Mouse (Mus musculus) heart, embryonic 12.5 days (tissue): ENCODE measurements around the gene Gadd45b. TPM values are rescaled to one million over a fixed set of nuclear protein-coding genes. Genes with fewer than 3 reads are reported as not detected.

Experiments
- ATAC-seq: fragments of 200-750 bp; cut with Nextera tagmentation; 2 replicates; pipeline ENCODE4 v1.8.0; 2017; ENCODE audit warnings: moderate TSS enrichment, moderate library complexity; ENCODE audit not compliant: insufficient number of reproducible peaks, low FRiP score
- H3K27ac ChIP-seq: fragments of 300-500 bp; sonication (generic); 2 replicates; pipeline ENCODE4 v1.5.1; 2016; ENCODE audit warnings: mild to moderate bottlenecking, moderate library complexity; ENCODE audit not compliant: poor library complexity, severe bottlenecking
- H3K27me3 ChIP-seq: fragments of 300-500 bp; sonication (generic); replicated peaks from 2 replicates; pipeline ENCODE4 v1.6.1; 2016; ENCODE audit warnings: mild to moderate bottlenecking, moderate library complexity
- H3K36me3 ChIP-seq: fragments of 300-500 bp; sonication (generic); 2 replicates; pipeline ENCODE4 v1.6.1; 2016; ENCODE audit warnings: mild to moderate bottlenecking, moderate library complexity
- H3K4me1 ChIP-seq: fragments of 300-500 bp; sonication (generic); replicated peaks from 2 replicates; pipeline ENCODE4 v1.6.1; 2016; ENCODE audit warnings: mild to moderate bottlenecking
- H3K4me2 ChIP-seq: fragments of 300-500 bp; sonication (generic); 2 replicates; pipeline ENCODE4 v1.6.1; 2016; ENCODE audit warnings: mild to moderate bottlenecking, moderate library complexity
- H3K4me3 ChIP-seq: fragments of 300-500 bp; sonication (generic); 2 replicates; pipeline ENCODE4 v1.5.1; 2016; ENCODE audit warnings: mild to moderate bottlenecking
- H3K9ac ChIP-seq: fragments of 300-500 bp; sonication (generic); 2 replicates; pipeline ENCODE4 v1.6.1; 2016; ENCODE audit warnings: mild to moderate bottlenecking, moderate library complexity
- H3K9me3 ChIP-seq: fragments of 300-500 bp; sonication (generic); replicated peaks from 2 replicates; pipeline ENCODE4 v1.6.1; 2016; ENCODE audit warnings: mild to moderate bottlenecking, moderate library complexity
- WGBS: fragments of 180-500 bp; shearing (Covaris S2); methylation state at CpG from one replicate; pipeline ENCODE4 v1.1.7; 2016; 5-methylcytosine and 5-hydroxymethylcytosine counted together
- polyA plus RNA-seq: library from polyadenylated mRNA; unstranded; fragments of >200 nt; fragmentation: Nextera tagmentation; extraction: Ambion mirVana; gene quantifications from 2 replicates; pipeline ENCODE4 v1.2.1, GENCODE M21; 2016

Gadd45b gene
- polyA plus RNA-seq, 1 experiment from 2014 or later = 27.8 TPM

DNA sequence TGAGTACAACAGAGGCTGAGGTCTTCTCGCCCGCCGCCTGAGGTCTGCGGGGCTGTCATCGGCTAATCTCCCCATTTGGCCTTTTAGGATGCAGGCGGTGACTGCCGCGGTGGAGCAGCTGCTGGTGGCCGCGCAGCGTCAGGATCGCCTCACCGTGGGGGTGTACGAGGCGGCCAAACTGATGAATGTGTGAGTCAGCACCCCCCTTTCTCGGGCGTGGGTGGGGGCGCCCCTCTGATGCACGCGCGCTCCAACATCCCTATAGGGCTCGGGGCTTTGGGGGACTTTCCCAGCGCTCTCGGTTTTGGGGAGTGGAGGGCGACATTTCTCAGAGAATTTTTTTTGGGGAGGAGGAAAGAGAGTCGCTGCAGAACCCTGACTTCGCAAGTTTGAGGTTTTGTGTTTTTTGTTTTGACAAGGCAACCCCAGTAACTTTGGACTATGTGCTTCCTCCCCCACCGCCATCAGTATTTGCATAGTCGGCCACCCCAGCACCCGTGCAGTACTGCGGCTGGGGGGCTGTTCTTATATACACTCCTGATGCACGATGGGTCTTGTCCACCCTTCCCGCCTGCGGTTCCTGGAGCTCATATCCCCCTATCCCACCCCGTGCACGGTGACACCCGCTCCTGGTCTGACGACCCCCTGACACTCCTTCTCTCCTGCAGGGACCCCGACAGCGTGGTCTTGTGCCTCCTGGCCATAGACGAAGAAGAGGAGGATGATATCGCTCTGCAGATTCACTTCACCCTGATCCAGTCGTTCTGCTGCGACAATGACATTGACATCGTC lies 684 bp downstream of the Gadd45b start:
- under 1% methylated on average over 45 of the region's 45 CpGs for WGBS
- no peaks in the 10 kb centered on the region for H3K36me3 ChIP-seq
- H3K4me2 ChIP-seq = peak overlapping the region; percentile 93
- H3K27ac ChIP-seq = peak overlapping the region; percentile 67
- no peaks in the 10 kb centered on the region for H3K9me3 ChIP-seq
- peaks cover 52% of the 10 kb centered on the region for H3K4me1 ChIP-seq
- ATAC-seq = no peak
- H3K27me3 ChIP-seq = peaks cover 12% of the 10 kb centered on the region; the same call in 1 of the 2 replicates
- H3K4me3 ChIP-seq = peak overlapping the region; percentile 66
- peak overlapping the region; percentile 88 for H3K9ac ChIP-seq

DNA sequence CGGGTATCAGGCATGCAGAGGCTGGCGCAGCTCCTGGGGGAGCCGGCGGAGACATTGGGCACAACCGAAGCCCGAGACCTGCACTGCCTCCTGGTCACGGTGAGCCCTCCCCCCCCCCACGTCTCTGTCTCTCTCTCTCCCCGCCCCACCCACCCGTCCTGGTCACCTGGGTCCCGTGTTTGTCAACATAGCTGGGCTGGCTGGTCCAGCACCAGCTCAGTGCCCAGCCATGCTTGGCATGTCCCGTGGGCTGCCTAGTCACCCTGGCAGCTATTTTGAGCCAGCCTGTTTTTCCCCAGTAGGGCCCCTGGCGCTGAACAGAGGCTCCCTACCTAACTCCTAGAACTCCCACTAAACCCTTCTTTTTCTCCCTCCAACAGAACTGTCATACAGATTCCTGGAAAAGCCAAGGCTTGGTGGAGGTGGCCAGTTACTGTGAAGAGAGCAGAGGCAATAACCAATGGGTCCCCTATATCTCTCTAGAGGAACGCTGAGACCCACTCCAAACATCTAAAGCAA lies 1.3 kb downstream of the Gadd45b start:
- H3K27me3 ChIP-seq = peaks cover 12% of the 10 kb centered on the region; the same call in 1 of the 2 replicates
- 2% methylated on average over 14 of the region's 14 CpGs for WGBS
- H3K9me3 ChIP-seq = no peaks in the 10 kb centered on the region
- H3K4me2 ChIP-seq = peak overlapping the region; percentile 93
- no peak for ATAC-seq
- peak overlapping the region; percentile 88 for H3K9ac ChIP-seq
- no peaks in the 10 kb centered on the region for H3K36me3 ChIP-seq
- peak overlapping the region; percentile 66 for H3K4me3 ChIP-seq
- H3K4me1 ChIP-seq = peaks cover 58% of the 10 kb centered on the region
- no peak overlapping the region for H3K27ac ChIP-seq

DNA sequence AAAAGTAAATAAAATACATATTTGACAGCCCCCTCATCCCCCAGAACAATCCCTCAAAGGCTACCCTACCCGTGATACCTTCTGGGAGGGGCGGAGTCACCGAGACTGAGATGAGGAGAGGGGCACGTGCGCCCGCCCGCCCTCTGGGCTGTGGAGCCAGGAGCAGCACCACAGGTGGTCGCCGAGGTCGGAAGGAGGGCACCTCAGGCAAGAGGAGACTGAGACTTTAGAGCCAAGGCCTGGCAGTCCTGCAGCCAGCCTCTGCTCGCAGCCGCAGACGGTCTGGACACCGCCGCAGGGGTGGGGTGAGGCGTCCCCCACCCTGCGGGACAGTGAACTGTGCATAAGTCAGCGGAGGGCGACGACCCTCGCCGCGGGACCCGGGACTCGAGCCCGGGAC lies 1.8 kb downstream of the Gadd45b start:
- Histone ChIP-seq H3K9me3 (no peaks in the 10 kb centered on the region), H3K27me3 (peaks cover 12% of the 10 kb centered on the region; the same call in 1 of the 2 replicates)
- WGBS = 2% methylated on average over 26 of the region's 26 CpGs

DNA sequence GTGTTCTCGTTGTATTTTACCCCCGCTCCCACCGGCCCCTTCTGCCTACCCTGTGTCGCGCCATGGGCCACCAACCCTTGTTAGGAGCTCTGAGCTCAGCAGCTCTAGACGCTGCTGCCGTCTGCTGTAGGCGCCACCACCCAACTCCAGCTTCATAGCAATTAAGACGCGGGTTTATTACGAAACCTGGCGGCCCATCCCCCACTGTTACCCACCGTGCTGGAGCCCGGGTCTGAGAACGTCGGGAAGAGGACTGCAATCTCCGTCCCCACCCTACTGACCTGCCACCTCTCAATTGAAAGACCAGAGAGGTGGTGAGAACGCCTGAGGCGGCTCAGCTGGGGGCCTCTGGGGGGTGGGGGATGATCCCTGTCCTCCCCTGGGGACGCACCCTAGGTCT lies 2.3 kb downstream of the Gadd45b start:
- Histone ChIP-seq H3K4me3 (peak overlapping the region; percentile 66), H3K27me3 (peaks cover 12% of the 10 kb centered on the region; the same call in 1 of the 2 replicates), H3K9ac (peak overlapping the region; percentile 88), H3K4me1 (peaks cover 68% of the 10 kb centered on the region), H3K36me3 (no peaks in the 10 kb centered on the region), H3K9me3 (no peaks in the 10 kb centered on the region), H3K27ac (no peak overlapping the region), H3K4me2 (peak overlapping the region; percentile 93)
- ATAC-seq = no peak
- 1% methylated on average over 20 of the region's 20 CpGs for WGBS

More for the DNA sequence above, 1.8 kb downstream of the Gadd45b start:
- ATAC-seq = no peak
- peak overlapping the region; percentile 66 for H3K4me3 ChIP-seq
- no peak overlapping the region for H3K27ac ChIP-seq
- H3K36me3 ChIP-seq = no peaks in the 10 kb centered on the region
- peaks cover 63% of the 10 kb centered on the region for H3K4me1 ChIP-seq
- H3K4me2 ChIP-seq = peak overlapping the region; percentile 93
- H3K9ac ChIP-seq = peak overlapping the region; percentile 88

DNA sequence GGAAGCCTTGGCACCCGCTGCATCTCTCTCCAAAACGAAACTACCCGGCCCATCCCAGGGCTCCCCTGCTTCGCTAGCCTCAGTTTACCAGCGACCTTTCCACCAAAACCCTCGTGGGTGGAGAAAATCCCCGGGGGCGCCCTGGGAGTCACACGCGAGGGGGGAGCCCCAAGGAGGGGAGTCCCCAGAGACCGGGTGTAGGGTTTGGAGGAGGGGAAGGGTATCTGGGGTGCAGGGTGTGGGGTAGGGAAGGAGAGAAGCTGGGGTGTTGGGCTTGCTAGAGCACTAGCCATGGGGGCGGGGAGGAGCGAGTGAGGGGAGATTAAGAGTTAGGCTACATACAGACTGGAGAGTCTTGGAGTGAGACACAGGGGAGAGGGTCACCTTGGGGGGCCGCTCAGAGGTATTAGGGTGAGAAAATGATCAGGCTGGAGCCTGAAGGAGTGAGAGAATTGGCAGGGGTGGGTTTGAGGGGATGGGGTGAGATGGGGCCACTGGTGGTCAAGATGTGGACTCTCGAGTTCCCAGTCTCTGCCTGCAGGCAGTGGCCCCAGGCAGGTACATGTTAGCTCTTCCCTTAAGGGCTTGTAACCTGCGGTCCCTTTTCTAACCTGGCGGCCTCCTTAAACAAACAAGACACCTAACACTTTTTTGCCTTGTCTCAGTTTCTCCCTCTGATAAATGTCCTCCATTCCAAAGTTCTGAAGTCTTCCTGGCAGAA lies 3.0 kb downstream of the Gadd45b start:
- ATAC-seq = no peak
- peak overlapping the region; percentile 88 for H3K9ac ChIP-seq
- peaks cover 12% of the 10 kb centered on the region; the same call in 1 of the 2 replicates for H3K27me3 ChIP-seq
- 2% methylated on average over 17 of the region's 17 CpGs for WGBS
- peak overlapping the region; percentile 93 for H3K4me2 ChIP-seq
- H3K27ac ChIP-seq = no peak overlapping the region
- no peaks in the 10 kb centered on the region for H3K36me3 ChIP-seq
- H3K9me3 ChIP-seq = no peaks in the 10 kb centered on the region
- H3K4me3 ChIP-seq = peak overlapping the region; percentile 66
- H3K4me1 ChIP-seq = peaks cover 75% of the 10 kb centered on the region

DNA sequence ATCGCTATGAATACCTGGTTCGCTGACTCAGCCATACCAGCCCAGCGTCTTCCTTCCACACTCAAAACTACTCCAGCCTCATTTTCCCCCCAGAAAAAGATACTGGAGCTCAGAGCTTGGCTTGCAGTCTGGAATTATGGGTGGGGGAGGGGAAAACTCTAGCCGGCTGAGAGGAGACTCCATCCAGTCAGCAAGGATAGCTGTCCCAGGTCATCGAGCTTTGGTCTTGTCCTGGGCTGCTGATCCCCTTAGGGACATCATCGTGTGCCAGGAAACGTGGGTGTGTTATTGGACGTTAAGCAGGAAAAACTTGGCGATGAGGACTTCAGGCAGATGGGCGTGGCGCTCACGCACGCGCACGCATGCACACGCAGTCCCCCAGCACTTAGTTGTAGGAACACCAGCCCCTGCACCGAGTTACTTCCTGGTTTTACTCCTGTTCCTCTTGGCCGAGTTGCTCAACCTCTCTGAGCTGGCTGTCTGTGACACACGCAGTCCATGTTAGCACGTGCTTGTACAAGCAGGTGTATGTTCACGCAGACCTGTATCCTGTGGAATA lies 3.6 kb downstream of the Gadd45b start:
- no peak for ATAC-seq
- Histone ChIP-seq H3K27ac (no peak overlapping the region), H3K4me1 (peaks cover 81% of the 10 kb centered on the region), H3K9me3 (no peaks in the 10 kb centered on the region), H3K4me2 (peak overlapping the region; percentile 93), H3K36me3 (no peaks in the 10 kb centered on the region), H3K4me3 (peak overlapping the region; percentile 66), H3K27me3 (peaks cover 12% of the 10 kb centered on the region; the same call in 1 of the 2 replicates), H3K9ac (peak overlapping the region; percentile 88; the same call in 1 of the 2 replicates)
- 4% methylated on average over 21 of the region's 21 CpGs for whole genome bisulfite sequencing

DNA sequence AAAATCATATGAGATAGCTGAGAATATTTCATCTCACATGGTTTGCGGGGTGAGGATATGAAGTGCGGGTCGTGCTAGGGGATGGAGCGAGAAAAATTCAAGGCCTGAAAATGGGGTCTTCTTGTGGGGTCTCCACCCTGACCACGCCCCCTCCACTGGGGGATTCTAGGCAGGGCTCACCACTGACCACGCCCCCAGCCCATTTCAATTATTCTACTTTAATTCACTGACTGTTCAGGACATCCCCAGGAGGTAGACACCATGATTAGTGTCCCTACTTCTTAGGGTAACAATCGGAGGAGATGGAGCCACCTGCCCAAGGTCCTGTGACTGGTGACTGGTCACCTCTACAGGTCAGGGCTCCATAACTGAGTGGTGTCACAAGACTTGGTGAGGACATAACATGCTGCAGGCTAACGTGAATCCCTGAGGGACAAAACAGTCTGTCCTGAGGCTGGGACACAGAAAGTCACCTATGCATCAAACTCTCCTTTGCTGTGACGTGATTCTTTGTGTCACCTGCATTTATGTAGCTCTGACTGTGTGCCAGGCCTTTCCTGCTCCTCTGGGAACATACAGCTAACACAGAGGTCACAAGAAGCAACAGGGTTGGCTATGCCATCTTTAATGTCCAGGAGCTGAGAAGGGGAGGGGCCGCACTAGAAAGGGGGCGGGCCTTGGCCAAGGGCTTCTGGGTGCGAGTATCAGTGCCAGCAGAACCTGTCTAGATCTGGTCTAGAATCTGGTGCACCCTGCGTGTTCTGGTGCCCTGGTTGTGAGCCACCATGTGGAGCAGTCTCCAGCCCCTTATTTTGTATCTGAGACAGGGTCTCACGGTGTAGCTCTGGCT lies 4.5 kb downstream of the Gadd45b start:
- no peak for ATAC-seq
- H3K36me3 ChIP-seq = no peaks in the 10 kb centered on the region
- H3K27ac ChIP-seq = 0 out of 2 replicates have a peak overlapping the region, but pooled peaks have one; percentile 2
- H3K4me2 ChIP-seq = peak overlapping the region; percentile 93; the same call in 1 of the 2 replicates
- 51% methylated on average over 14 of the region's 14 CpGs for WGBS
- no peaks in the 10 kb centered on the region for H3K9me3 ChIP-seq
- H3K4me3 ChIP-seq = no peak overlapping the region
- peaks cover 12% of the 10 kb centered on the region; the same call in 1 of the 2 replicates for H3K27me3 ChIP-seq
- no peak overlapping the region; the same call in 1 of the 2 replicates for H3K9ac ChIP-seq
- peaks cover 84% of the 10 kb centered on the region for H3K4me1 ChIP-seq

DNA sequence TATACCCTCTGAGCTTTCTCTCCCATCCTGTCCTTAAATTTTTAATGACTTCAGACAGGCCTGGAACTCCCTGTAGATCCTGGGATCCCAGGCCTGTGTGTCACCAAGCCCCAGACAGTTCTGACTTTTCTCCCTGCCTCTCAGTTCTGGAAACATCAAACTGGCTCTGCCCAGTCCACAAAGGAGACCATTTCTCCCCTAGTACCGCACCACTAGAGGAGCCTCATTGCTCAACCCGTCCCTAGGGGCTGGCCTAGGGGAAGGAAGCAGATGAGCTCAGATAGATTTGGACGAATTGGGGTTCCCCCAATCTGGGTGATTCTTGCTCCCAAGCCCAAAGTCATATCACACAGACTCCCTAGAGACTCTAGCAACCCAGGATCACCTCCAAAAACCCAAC lies 5.4 kb downstream of the Gadd45b start:
- Histone ChIP-seq H3K36me3 (no peaks in the 10 kb centered on the region), H3K4me2 (peak overlapping the region; percentile 82), H3K27ac (no peak overlapping the region), H3K4me3 (no peak overlapping the region), H3K9me3 (no peaks in the 10 kb centered on the region), H3K4me1 (peaks cover 91% of the 10 kb centered on the region), H3K27me3 (peaks cover 12% of the 10 kb centered on the region; the same call in 1 of the 2 replicates), H3K9ac (peak overlapping the region; percentile 74; the same call in 1 of the 2 replicates)
- 27% methylated on average over 3 of the region's 3 CpGs for WGBS
- ATAC-seq = no peak

DNA sequence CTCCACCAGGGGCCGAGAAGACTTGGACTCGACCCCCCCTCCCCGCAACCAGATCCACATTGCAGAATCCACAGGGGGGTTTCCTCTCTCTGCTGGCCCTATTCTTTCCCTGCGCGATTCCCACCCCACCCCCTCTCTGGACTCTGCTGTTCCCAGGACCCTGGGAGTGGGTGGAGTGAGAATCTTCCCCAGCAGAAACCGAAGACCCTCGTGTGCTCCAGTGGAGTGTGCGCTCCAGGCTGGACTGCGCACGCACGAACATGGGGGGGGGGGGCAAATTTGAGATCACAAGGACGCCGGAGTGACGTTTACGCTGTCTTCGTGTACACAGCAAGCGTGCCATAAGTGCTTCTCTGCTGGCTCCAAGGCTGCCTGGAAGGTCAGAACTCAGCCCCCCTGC lies 5.8 kb downstream of the Gadd45b start:
- H3K27me3 ChIP-seq = peaks cover 12% of the 10 kb centered on the region; the same call in 1 of the 2 replicates
- ATAC-seq = no peak
- peak overlapping the region; percentile 82; the same call in 1 of the 2 replicates for H3K27ac ChIP-seq
- H3K36me3 ChIP-seq = no peaks in the 10 kb centered on the region
- H3K4me2 ChIP-seq = peak overlapping the region; percentile 82
- H3K4me1 ChIP-seq = peaks cover 95% of the 10 kb centered on the region
- WGBS = 8% methylated on average over 17 of the region's 17 CpGs
- peak overlapping the region; percentile 52 for H3K4me3 ChIP-seq
- H3K9me3 ChIP-seq = no peaks in the 10 kb centered on the region
- peak overlapping the region; percentile 74 for H3K9ac ChIP-seq
